7 mouse cellular contexts compared by ENCODE assay signal in the genomic region with DNA sequence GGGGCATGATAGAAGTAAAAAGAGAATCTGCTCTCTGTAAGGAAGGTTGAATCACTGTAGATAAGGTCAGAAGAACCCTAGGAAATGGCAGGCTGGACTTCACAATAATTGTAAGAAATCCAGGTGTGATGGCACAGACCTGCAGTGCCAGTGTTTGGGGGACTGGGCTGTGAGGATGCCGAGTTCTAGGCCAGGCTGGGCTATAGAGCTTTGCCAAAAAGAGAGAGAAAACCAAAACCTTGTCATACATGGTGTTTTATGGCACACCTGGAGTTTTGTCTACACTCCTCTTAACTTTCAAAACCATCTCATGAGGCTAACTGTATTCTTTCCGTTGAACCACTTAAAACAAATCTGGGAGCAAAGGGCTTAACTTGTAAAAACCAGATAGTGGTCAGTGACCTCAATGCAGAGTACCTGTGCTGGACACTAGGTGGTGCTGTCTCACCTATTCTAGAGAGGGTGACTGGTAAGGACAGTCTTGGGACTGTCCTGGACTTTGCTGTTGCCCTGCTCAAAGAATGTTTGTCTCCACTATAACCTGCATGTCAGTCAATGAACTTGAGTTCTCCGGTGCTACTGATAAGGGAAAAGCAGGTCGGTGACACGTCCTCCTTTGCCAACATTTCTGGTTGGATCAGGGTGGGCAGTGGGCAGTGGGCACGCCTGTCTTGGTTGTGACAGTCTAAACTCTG. TPM values are rescaled to one million over a fixed set of nuclear protein-coding genes. Genes with fewer than 3 reads are reported as not detected.
DNase-seq lines count a peak whose midpoint lies in the region; ATAC-seq and TF ChIP-seq lines count a peak whose summit lies in the region.

No protein-coding gene starts in this region.

- 55% methylated on average over 6 of the region's 6 CpGs for WGBS in hindbrain, embryonic 16.5 days
- 59% methylated on average over 6 of the region's 6 CpGs for WGBS in midbrain, embryonic 13.5 days
- WGBS in spleen, adult 2 months: 65% methylated on average over 6 of the region's 6 CpGs

- no peak overlapping the region for H3K4me2 ChIP-seq in hindbrain, embryonic 16.5 days (ENCODE audit: low read length)
- H3K4me2 ChIP-seq in midbrain, embryonic 13.5 days (replicated peaks): no peak overlapping the region

- no peaks in the 10 kb centered on the region for H3K27me3 ChIP-seq in hindbrain, embryonic 16.5 days (replicated peaks; ENCODE audit: control insufficient read depth, insufficient read depth, low read length)
- H3K27me3 ChIP-seq in midbrain, embryonic 13.5 days: peaks cover 22% of the 10 kb centered on the region
- no peaks in the 10 kb centered on the region for H3K27me3 ChIP-seq in spleen, adult 2 months (ENCODE audit: control insufficient read depth, insufficient read depth, low read length)

- no peak for TF ChIP-seq POLR2A in spleen, adult 2 months (IDR thresholded peaks at IDR 0.05; ENCODE audit: low read depth, low read length)

- peak; percentile 28 for DNase-seq in T-cell, adult 2 months (ENCODE audit: low spot score)
- peak; percentile 18 for DNase-seq in cerebellum, adult 8-10 months
- peak; percentile 26 to 50 for DNase-seq in frontal cortex, postnatal 25 days (ENCODE audit: low spot score in 2 of 2)
- DNase-seq in left cerebral cortex, postnatal 25 days (ENCODE audit: low spot score in 2 of 2): peak; percentile 40 to 41
- DNase-seq in spleen, adult 2 months (ENCODE audit: low read depth in 1 of 2, low spot score in 2 of 2): peak in 1 of 2 experiments; percentile 45

- no peaks in the 10 kb centered on the region for H3K36me3 ChIP-seq in hindbrain, embryonic 16.5 days (ENCODE audit: control insufficient read depth, insufficient read depth, low read length)
- no peaks in the 10 kb centered on the region for H3K36me3 ChIP-seq in midbrain, embryonic 13.5 days
- H3K36me3 ChIP-seq in spleen, adult 2 months (ENCODE audit: control insufficient read depth, insufficient read depth, low read length): no peaks in the 10 kb centered on the region

- no peak overlapping the region for H3K4me3 ChIP-seq in hindbrain, embryonic 16.5 days (ENCODE audit: low read length)
- H3K4me3 ChIP-seq in midbrain, embryonic 13.5 days (replicated peaks): no peak overlapping the region
- H3K4me3 ChIP-seq in spleen, adult 2 months (ENCODE audit: extremely low read depth, insufficient read depth, insufficient read length): no peak overlapping the region

- H3K9me3 ChIP-seq in hindbrain, embryonic 16.5 days (ENCODE audit: control insufficient read depth, low read length): no peaks in the 10 kb centered on the region
- no peaks in the 10 kb centered on the region for H3K9me3 ChIP-seq in midbrain, embryonic 13.5 days

- peak; percentile 32; the same call in 1 of the 2 replicates for TF ChIP-seq CTCF in spleen, adult 2 months (IDR thresholded peaks at IDR 0.05; ENCODE audit: extremely low read depth, insufficient read depth, insufficient read length, insufficient replicate concordance)

- no peak overlapping the region for H3K27ac ChIP-seq in hindbrain, embryonic 16.5 days (ENCODE audit: low read depth, low read length)
- no peak overlapping the region for H3K27ac ChIP-seq in midbrain, embryonic 13.5 days
- no peak overlapping the region for H3K27ac ChIP-seq in spleen, adult 2 months (ENCODE audit: insufficient read depth, low read length)

- peak; percentile 51; the same call in 1 of the 2 replicates for ATAC-seq in hindbrain, embryonic 16.5 days
- ATAC-seq in midbrain, embryonic 13.5 days: peak; percentile 55; the same call in 1 of the 2 replicates

- H3K9ac ChIP-seq in hindbrain, embryonic 16.5 days (ENCODE audit: low read depth, low read length): no peak overlapping the region
- H3K9ac ChIP-seq in midbrain, embryonic 13.5 days (replicated peaks): no peak overlapping the region

- peaks cover 9% of the 10 kb centered on the region for H3K4me1 ChIP-seq in hindbrain, embryonic 16.5 days (ENCODE audit: control insufficient read depth, insufficient read depth, low read depth, low read length)
- peaks cover 48% of the 10 kb centered on the region for H3K4me1 ChIP-seq in midbrain, embryonic 13.5 days (replicated peaks)
- no peaks in the 10 kb centered on the region for H3K4me1 ChIP-seq in spleen, adult 2 months (ENCODE audit: control insufficient read depth, insufficient read depth, insufficient read length)

- intact Hi-C loops in left cerebral cortex, postnatal 25 days (cut with DNase I): loop anchor here (1.0 kb wide), 1 partner anchor 178 kb away; no protein-coding TSS in a partner anchor

RNA-seq across cellular contexts. Expression of a gene that starts 27.7 kb away (rescaled TPM):
- 15.4 and 16.9 TPM in 2 replicates for polyA plus RNA-seq in hindbrain, embryonic 16.5 days (2015; fragmentation: Nextera tagmentation; extraction: Ambion mirVana)
- total RNA-seq in left cerebral cortex, postnatal 25 days (2021): 1 to 10 TPM in 1 of 2 experiments, under 1 TPM in 1; 0.55 to 1.0 TPM
- 17.6 and 18.6 TPM in 2 replicates for polyA plus RNA-seq in midbrain, embryonic 13.5 days (2015; fragmentation: Nextera tagmentation; extraction: Ambion mirVana)
- 0.30 and 0.59 TPM in 2 replicates for polyA plus RNA-seq in spleen, adult 2 months (2012; rRNA removed)

Comparison
In these comparisons a context has a peak if more than half of its experiments do, and no peak if none do; other contexts are left out.
1. RNA of a gene that starts 27.7 kb away (polyA plus RNA-seq): 17.6 to 18.6 TPM in midbrain, embryonic 13.5 days and 15.4 to 16.9 TPM in hindbrain, embryonic 16.5 days; 0.30 to 0.59 TPM in spleen, adult 2 months; every median in the first group is over 10 times any median in the second.